Mouse (Mus musculus): ENCODE data around the gene Fam20b.

- TF ChIP-seq CTCF (IDR thresholded peaks at IDR 0.05; ENCODE audit: low read depth, low read length) (no peak), POLR2A (IDR thresholded peaks at IDR 0.05; ENCODE audit: borderline replicate concordance, low read depth, low read length) (no peak)
Observed at GRCm38 (mm10) chr1:156667141-156667926, 51.6 kb downstream of the Fam20b start.
